Mouse (Mus musculus) brown adipose tissue, adult 24 weeks (tissue): ENCODE measurements around the gene Naa80. TPM values are rescaled to one million over a fixed set of nuclear protein-coding genes. Genes with fewer than 3 reads are reported as not detected.

Experiments used
- H3K27ac ChIP-seq: fragments of 200-500 bp; replicated peaks from 2 replicates; pipeline ENCODE4 v1.5.1; 2012; ENCODE audit warnings: low read depth, mild to moderate bottlenecking, low read length
- H3K4me1 ChIP-seq: fragments of 200-500 bp; 2 replicates; pipeline ENCODE4 v1.6.1; 2012; ENCODE audit warnings: low read length, mixed read lengths; ENCODE audit not compliant: control insufficient read depth, insufficient read depth, insufficient read length
- H3K4me3 ChIP-seq: fragments of 200-500 bp; 2 replicates; pipeline ENCODE4 v1.5.1; 2012; ENCODE audit warnings: low read depth, mild to moderate bottlenecking, low read length, moderate library complexity; ENCODE audit not compliant: insufficient read depth
- polyA plus RNA-seq: library from polyadenylated mRNA; stranded (reverse); fragments of >200 nt; gene quantifications from 2 replicates; pipeline ENCODE4 v1.2.4, GENCODE M21; 2012; ENCODE audit not compliant: missing spikeins, insufficient read depth, insufficient read length

The Naa80 gene
- polyA plus RNA-seq, 1 experiment, result 31.3 TPM

DNA sequence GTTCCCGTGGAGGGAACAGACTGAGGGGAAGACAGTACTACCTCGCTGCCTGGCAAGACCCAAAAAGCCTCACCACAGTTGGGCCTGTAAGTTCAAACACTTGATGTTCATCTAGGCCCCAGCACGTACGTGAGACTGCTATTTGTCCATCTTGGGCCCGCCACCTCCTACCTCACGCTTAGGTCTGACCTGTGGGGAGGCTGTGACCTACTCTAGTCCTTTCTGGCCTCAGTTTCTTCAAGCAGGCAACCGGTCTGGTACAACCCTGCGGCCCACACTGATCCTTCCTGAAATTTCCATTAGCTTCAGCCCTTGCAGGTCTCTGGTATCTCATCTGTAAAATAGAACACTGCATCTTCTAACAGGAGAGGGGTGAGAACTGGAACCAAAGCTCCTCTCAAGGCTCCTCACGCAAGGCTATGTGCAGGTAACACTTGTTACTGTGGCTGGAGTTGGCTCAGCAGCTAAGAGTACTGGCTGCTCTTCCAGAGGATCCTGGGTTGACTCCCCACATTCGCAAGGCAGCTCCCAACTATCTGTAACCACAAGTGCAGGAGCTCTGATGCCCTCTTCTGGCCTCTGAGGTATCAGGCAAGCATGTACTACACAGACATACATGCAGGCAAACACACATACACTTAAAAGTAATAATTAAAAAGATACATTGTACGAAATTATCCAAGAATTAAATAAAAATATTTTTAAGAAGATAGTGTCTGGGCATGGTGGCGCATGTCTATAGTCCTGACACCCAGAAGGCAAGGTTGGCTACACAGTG, 46.9 kb downstream of the Naa80 start:
- Histone ChIP-seq H3K27ac (peak overlapping the region; percentile 86), H3K4me1 (peaks cover 41% of the 10 kb centered on the region)

DNA sequence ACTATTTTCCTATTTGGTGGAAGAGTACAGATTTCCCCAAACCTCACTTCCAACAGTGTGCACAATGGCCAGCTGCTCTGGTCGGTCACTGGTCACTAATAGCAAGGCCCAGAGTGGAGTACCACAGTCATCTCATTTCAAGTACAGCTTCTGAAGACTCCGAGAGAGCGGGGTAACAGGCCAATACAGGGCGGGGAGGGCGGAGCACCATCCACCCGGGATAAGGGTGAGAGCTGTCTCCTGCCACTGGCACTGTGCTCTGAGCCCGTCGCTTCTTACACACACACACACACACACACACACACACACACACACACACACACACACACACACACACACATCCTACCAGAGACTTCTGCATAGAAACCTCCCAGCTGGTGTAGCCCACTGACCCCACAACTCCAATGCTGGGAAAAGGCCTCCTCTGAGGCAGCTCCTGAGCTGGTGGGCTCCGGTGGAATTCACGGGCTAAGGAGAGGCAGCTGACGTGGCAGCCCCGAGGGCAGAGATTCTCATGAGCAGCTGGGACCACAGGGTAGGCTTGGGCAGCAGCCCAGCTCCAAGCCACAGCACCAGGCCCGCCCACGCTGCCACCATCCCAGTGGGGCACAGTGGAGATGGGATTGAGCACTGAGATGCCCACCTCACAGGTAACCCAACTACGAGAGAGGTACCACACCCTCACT, 47.6 kb downstream of the Naa80 start:
- Histone ChIP-seq H3K4me1 (peaks cover 40% of the 10 kb centered on the region), H3K27ac (peak overlapping the region; percentile 83), H3K4me3 (peak overlapping the region; percentile 21)

More for the DNA sequence above, 46.9 kb downstream of the Naa80 start:
- 0 out of 2 replicates have a peak overlapping the region, but pooled peaks have one; percentile 17 for H3K4me3 ChIP-seq

DNA sequence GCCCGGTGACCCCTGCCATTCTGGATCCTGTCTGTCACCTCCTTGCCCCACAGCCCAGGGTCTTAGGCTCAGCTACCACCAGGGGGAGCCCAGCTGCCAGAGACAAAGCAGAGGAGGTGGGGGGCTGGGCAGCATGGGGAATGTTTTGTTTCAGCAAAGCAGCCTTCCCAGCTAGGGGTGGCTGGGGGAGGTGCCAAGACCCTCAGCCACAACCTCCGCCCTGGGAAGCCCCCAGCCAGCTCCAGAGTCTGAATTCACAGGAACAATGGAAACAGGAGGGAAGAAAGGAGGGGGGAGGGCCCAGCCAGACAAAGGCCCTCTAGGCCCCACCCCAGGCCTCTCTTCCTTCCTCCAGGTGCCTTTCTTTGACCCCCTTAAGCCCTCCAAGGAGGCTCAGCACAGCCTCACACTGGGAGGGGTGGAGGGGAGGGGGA, 48.2 kb downstream of the Naa80 start:
- peak overlapping the region; percentile 21 for H3K4me3 ChIP-seq
- peak overlapping the region; percentile 83 for H3K27ac ChIP-seq
- peaks cover 43% of the 10 kb centered on the region for H3K4me1 ChIP-seq

DNA sequence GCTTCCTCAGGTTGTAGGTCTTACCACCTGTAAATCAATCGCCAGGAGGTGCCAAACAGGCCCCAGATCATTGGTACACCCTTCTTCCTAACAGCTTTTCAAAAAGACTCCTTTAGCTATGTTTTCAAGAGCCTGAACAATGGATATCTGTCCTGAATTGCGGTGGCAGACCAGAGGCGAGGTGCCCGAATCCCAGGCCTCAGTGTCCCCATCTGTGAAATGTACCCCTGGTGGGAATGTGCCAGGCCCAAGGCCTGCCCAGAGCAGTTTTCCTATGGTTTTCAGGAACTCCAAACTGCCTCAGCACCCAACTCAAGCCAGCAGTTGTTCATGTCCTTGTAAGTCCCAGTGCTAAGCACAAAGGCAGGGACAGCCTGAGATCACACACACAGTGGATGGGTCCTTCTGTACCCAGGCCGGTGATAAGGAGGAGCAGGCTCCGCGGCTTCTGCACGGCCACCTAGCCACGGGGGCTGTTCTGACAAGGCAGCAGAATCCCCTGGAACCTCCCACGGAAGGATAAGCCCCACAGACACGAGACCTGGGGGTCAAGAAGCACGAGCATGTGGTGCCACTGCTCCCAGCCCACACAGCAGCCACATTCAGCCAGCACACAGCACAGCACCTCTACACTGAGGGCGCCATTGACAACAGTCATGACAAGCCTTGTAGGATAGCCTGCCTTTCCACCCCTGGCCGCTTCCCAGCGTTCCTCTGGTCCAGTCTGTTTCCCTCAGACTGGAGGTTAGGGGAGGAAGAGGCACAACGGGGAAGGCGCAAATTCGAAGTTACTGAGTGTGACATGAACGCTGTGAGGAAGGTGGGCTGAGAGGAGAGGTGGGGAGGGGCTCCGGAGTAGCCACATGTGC, 48.9 kb downstream of the Naa80 start:
- Histone ChIP-seq H3K27ac (peak overlapping the region; percentile 79), H3K4me3 (peak overlapping the region; percentile 49), H3K4me1 (peaks cover 46% of the 10 kb centered on the region)

DNA sequence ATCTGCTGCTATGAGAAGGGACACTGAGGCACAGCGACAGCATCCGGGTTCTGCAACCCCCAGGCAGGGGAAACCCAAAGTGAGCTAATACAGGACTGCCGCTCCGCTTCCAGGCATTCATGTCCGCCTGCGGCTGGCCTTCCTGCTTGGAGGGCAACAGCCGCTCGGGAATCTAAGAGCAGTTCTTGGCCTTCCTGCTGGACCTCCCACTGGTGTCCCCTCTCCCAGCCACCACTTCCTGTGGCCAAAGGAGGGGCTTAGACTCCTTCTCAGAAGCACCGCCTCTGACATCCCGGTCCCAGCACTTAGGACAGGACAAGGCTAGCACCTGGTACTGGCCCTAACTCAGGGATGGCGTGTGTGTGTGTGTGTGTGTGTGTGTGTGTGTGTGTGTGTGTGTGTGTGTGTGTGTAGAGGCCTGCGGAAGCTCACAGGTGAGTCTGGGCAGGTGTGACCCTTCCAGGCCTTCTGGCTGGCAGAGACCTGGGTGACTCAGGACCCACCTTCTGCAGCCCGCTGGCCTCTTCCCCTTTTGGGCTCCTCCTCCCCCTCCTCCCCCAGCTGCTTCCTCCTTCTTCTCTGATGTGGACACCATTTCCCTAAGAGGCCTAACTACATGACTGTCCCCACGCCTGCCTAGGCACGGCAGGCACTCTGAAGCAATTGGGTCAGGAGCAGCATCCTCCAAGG, 50.2 kb downstream of the Naa80 start:
- Histone ChIP-seq H3K4me3 (peak overlapping the region; percentile 49), H3K4me1 (peaks cover 42% of the 10 kb centered on the region), H3K27ac (peak overlapping the region; percentile 88)

DNA sequence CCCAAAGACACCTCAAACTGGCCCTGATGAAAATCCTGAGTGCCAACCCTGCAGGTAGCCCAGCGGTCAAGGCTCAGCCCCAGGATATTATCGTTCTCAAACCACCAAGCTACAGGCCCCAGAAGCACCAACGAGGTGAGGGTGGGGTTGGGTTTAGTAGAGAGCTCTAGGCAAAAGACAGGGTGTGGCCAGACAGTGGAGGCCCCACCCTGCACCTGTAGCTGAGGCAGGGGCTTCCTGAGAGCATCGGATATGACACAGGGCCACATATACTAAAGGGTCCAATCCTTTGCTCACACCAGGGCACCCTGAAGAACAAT, 50.7 kb downstream of the Naa80 start:
- Histone ChIP-seq H3K27ac (peak overlapping the region; percentile 88), H3K4me3 (peak overlapping the region; percentile 24)

DNA sequence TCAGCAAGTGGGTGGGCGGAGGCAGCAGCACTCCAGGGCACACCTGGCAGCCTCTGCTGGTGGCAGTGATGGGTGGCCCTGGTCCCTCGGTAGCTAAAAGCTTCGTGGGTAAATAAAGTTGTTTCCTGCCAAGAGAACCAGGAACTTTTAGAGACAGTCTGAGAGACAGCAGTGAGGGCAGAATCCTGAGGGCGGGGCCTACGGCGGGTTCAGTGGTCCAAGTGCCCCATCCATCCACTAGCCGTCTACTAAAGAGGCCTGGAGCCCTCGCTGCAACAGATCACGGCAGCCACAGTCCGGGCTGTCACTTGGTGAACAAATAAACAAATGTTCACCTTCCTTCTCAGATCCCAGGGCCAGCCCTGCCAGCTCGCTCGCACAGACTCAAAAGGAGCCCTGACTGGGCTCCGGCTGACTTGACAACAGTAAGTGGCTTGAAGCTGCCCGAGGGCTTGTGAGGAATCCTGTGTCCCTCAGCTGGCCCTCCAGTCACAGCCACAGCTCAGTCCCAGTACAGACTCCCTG, 51.3 kb downstream of the Naa80 start:
- H3K4me1 ChIP-seq, result peaks cover 35% of the 10 kb centered on the region
- peak overlapping the region; percentile 88 for H3K27ac ChIP-seq
- peak overlapping the region; percentile 24 for H3K4me3 ChIP-seq

More for the DNA sequence above, 50.7 kb downstream of the Naa80 start:
- H3K4me1 ChIP-seq, result peaks cover 38% of the 10 kb centered on the region

DNA sequence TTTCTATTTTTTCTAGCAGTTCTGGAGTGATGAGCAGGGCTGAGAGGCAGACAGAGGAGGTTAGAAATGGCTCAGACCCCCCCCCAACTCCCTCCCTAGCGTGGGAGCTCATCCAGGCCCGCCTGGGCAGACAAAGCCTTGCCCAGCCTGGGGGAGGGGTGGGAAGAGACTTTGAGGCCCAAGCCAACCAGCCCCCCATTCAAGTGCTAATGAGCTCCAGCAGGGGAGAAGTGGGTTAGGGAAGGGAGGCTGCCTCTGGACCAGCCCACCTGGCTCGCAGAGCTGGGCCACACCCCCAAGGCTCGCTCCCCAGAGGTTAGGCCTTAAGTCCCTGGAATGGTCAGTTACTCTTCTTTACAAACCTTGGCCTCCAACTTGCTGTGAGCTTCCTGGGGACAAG, 51.9 kb downstream of the Naa80 start:
- Histone ChIP-seq H3K27ac (peak overlapping the region; percentile 88), H3K4me3 (peak overlapping the region; percentile 24; the same call in 1 of the 2 replicates), H3K4me1 (peaks cover 29% of the 10 kb centered on the region)

DNA sequence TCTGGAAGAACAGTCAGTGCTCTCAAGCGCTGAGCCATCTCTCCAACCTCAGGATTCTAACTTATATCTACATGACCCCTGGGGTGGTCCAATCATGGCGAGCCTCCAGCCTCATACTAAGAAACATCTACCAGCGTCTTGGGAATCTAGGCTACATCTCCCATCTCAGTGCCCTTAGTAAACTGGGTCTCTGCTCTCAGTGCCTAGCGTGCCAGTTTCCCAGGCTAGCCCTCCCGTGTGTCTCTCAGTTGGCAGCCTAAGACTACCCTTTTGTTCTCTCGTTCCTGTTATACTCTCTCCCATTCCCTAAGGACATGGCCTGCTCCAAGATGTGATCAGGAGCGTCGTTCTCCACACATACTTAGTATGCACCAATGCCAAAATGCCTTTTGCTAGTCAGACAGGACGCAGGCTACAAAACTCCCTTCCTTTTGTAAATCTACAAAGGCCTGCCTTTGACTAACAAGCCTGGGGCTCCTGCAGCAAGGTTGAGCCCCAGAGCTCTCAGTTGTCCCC, 52.7 kb downstream of the Naa80 start:
- Histone ChIP-seq H3K4me3 (peak overlapping the region; percentile 77), H3K4me1 (peaks cover 29% of the 10 kb centered on the region), H3K27ac (peak overlapping the region; percentile 88)

DNA sequence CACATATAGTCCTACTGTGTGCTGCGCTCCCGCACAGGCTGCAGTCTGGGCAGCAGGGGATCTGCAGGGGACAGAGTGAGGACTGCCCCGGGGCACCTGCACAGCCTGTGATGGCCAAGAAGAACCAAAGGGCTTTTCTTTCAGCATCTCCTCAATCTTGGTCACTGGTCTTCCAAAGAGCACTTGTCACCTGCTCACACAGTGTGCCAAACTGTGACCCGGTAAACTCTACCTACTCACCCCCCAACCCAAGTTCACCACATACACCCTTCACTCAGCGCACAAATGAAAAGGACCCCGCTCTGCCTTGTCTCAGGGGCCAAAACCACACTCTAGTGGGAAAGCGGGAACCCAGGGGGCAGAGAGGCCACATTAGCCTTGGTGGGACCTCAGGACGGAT, 53.2 kb downstream of the Naa80 start:
- H3K4me1 ChIP-seq, result peaks cover 29% of the 10 kb centered on the region
- peak overlapping the region; percentile 77 for H3K4me3 ChIP-seq
- peak overlapping the region; percentile 88 for H3K27ac ChIP-seq

DNA sequence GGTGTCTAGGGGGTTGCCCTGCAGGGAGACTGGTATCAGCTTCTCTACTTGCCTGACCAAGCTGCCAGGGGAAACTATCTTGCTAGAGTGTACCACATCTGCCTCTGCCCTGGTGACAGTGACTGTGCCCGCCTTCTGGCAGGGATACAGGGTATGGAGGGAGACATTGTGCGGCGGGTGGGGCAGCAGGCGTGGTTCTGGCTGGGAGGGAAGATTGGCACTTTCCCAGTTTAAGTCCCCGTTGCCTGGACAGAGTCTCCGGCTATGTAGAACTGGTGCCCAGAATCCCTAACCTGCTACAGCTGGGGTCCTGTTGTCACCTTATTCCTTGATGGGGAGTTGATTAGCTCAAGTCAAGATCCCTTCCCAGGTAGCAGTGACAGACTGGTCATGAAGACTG, 53.8 kb downstream of the Naa80 start:
- Histone ChIP-seq H3K4me3 (peak overlapping the region; percentile 77), H3K4me1 (peaks cover 26% of the 10 kb centered on the region), H3K27ac (peak overlapping the region; percentile 88)

DNA sequence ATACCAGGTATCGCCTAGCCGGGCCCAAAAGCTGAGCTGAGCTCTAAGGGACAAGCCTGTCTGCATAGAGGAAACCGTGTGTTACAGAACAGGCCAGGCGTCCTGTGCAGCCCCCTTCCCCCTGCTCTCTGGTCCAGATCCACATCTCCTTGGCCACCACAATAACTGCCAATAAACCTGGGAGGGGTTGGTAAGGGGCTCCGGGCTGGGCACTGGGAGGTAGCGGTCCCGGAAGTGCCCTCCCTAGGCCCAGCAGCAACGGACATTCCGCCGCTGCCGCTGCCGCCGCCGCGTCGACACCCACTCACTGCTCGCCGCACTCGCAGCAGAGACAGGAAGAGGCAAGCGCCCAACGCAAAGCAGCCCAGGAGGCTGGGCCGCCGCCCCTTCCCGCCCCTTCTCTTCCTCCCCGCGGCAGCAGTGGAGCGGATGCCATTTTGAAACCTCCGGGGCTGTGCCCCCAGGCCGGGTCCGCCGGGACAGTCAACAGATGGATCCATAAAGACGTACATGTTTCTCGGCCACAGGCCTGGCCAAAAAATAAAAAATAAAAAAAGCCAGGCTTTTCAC, 54.5 kb downstream of the Naa80 start:
- H3K4me3 ChIP-seq, result peak overlapping the region; percentile 77
- peak overlapping the region; percentile 95 for H3K27ac ChIP-seq
- peaks cover 20% of the 10 kb centered on the region for H3K4me1 ChIP-seq
